Mouse (Mus musculus) hindbrain, embryonic 16.5 days (tissue): ENCODE results near the gene Iqcg. TPM values are rescaled to one million over a fixed set of nuclear protein-coding genes. Genes with fewer than 3 reads are reported as not detected.

ENCODE experiments used
- ATAC-seq: fragments of 200-750 bp; cut with Nextera tagmentation; 2 replicates; pipeline ENCODE4 v1.8.0; 2017; ENCODE audit warnings: moderate TSS enrichment, moderate library complexity
- H3K27ac ChIP-seq: fragments of 300-500 bp; sonication (generic); 2 replicates; pipeline ENCODE4 v1.5.1; 2014; ENCODE audit warnings: low read depth, mild to moderate bottlenecking, control low read depth, low read length, moderate library complexity
- H3K27me3 ChIP-seq: fragments of 300-500 bp; sonication (generic); replicated peaks from 2 replicates; pipeline ENCODE4 v1.6.1; 2014; ENCODE audit warnings: low read length; ENCODE audit not compliant: control insufficient read depth, insufficient read depth
- H3K36me3 ChIP-seq: fragments of 300-500 bp; sonication (generic); 2 replicates; pipeline ENCODE4 v1.6.1; 2014; ENCODE audit warnings: mild to moderate bottlenecking, low read length, moderate library complexity, mixed read lengths; ENCODE audit not compliant: control insufficient read depth, insufficient read depth
- H3K4me1 ChIP-seq: fragments of 300-500 bp; sonication (generic); 2 replicates; pipeline ENCODE4 v1.6.1; 2014; ENCODE audit warnings: low read depth, low read length; ENCODE audit not compliant: control insufficient read depth, insufficient read depth
- H3K4me2 ChIP-seq: fragments of 300-500 bp; sonication (generic); 2 replicates; pipeline ENCODE4 v1.6.1; 2014; ENCODE audit warnings: mild to moderate bottlenecking, low read length, control low read depth, moderate library complexity
- H3K4me3 ChIP-seq: fragments of 300-500 bp; sonication (generic); 2 replicates; pipeline ENCODE4 v1.5.1; 2014; ENCODE audit warnings: mild to moderate bottlenecking, low read length, control low read depth, moderate library complexity
- H3K9ac ChIP-seq: fragments of 300-500 bp; sonication (generic); 2 replicates; pipeline ENCODE4 v1.6.1; 2014; ENCODE audit warnings: low read depth, mild to moderate bottlenecking, control low read depth, low read length, moderate library complexity
- H3K9me3 ChIP-seq: fragments of 300-500 bp; sonication (generic); 2 replicates; pipeline ENCODE4 v1.6.1; 2014; ENCODE audit warnings: mild to moderate bottlenecking, low read length, moderate library complexity; ENCODE audit not compliant: control insufficient read depth
- WGBS: fragments of 180-500 bp; shearing (Covaris S2); extraction: QIAGEN DNeasy Blood & Tissue Kit; methylation state at CpG from one replicate; pipeline ENCODE4 v1.1.7; 2014; 5-methylcytosine and 5-hydroxymethylcytosine counted together
- polyA plus RNA-seq: library from polyadenylated mRNA; unstranded; fragments of >200 nt; fragmentation: Nextera tagmentation; extraction: Ambion mirVana; gene quantifications from 2 replicates; pipeline ENCODE4 v1.2.1, GENCODE M21; 2015

Iqcg gene
- polyA plus RNA-seq, 1 experiment from 2014 or later = 7.9 TPM

DNA sequence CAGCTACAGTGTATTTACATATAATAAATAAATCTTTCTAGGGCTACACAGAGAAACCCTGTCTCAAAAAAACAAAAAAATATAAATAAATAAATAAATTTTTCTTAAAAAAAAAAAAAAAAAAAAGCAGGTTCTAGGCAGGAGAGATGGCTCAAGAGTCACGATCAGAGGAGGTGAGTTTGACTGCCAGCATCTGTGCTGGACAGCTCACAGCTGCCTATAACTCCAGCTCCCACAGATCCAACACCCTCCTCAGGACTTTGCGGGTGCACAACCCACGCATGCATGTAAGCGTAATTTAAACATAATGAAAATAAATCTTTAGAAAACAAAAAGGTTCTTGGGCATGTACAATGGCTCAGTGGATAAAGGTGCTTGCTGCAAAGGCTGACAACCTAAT, 20.0 kb downstream of the Iqcg start:
- H3K9ac ChIP-seq = no peak overlapping the region
- H3K9me3 ChIP-seq = no peaks in the 10 kb centered on the region
- no peak for ATAC-seq
- H3K4me1 ChIP-seq = no peaks in the 10 kb centered on the region
- H3K27me3 ChIP-seq = no peaks in the 10 kb centered on the region
- WGBS = 85% methylated on average over 4 of the region's 4 CpGs
- no peak overlapping the region for H3K4me2 ChIP-seq
- no peak overlapping the region for H3K4me3 ChIP-seq
- H3K27ac ChIP-seq = no peak overlapping the region
- no peaks in the 10 kb centered on the region for H3K36me3 ChIP-seq

- no peak for ATAC-seq
- WGBS = 90% methylated on average over 7 of the region's 7 CpGs
- Histone ChIP-seq H3K36me3 (no peaks in the 10 kb centered on the region), H3K27me3 (no peaks in the 10 kb centered on the region), H3K4me1 (no peaks in the 10 kb centered on the region), H3K4me2 (no peak overlapping the region), H3K9ac (no peak overlapping the region), H3K27ac (no peak overlapping the region), H3K9me3 (no peaks in the 10 kb centered on the region), H3K4me3 (no peak overlapping the region)
Measured at GRCm38 (mm10) chr16:33026357-33026756, 29.7 kb downstream of the Iqcg start.

DNA sequence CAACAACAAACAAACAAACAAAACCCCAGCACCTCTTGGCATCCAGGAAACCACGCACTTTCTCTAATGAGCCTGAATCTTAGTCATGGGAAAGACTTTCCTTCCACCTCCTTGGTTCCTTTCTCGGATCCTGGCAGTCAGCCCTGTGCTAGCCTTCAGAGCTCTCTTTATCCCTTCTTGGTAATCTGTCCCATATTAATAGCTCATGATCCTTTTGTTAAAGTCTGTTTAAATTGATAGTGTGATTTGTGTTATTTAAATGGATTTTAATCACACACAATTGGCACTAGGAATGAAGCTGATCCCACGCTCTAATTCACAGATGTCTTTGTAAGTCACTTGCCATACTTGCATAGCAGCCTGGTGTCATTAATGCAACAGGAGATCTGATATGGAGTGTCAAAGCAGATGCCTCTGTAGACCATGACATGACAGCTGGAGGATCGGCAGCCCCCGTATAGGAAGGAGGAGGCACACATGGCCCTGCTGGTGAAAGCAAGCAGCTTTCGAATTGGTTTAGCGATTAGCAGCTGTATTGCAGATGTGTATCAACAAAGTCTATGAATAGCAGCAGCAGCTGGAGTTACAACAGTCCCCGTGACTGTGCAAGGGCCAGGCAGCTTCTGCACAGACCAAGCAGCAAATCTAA, 31.4 kb downstream of the Iqcg start:
- Histone ChIP-seq H3K27me3 (no peaks in the 10 kb centered on the region), H3K9me3 (no peaks in the 10 kb centered on the region), H3K27ac (no peak overlapping the region), H3K36me3 (no peaks in the 10 kb centered on the region), H3K4me3 (no peak overlapping the region), H3K4me2 (no peak overlapping the region), H3K4me1 (no peaks in the 10 kb centered on the region), H3K9ac (no peak overlapping the region)
- WGBS = 75% methylated on average over 8 of the region's 8 CpGs
- ATAC-seq = no peak

DNA sequence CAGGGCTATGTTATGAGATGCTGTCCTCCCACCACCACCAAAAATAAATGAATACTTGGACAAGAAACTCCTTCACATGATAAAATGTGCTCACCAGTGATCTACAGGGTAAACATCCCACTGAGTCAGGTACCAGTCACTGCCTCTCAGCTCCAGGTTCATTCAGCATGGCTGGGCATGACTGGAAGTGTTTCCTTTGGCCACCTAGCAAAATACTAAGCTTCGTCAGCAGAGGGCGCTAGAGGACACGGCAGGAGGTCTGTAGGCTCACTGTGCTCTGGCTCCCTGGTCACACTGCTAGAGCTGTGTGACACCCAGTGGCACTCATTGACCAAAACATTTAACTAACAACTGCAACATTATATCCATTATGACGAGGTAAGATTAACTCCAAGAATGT, 32.3 kb downstream of the Iqcg start:
- Histone ChIP-seq H3K9ac (no peak overlapping the region), H3K36me3 (no peaks in the 10 kb centered on the region), H3K4me2 (no peak overlapping the region), H3K4me3 (no peak overlapping the region), H3K4me1 (no peaks in the 10 kb centered on the region), H3K27me3 (no peaks in the 10 kb centered on the region), H3K27ac (no peak overlapping the region), H3K9me3 (no peaks in the 10 kb centered on the region)
- 0 out of 2 replicates have a peak, but pooled peaks have one; percentile 45 for ATAC-seq
- WGBS = 7% methylated on average over 4 of the region's 4 CpGs

- WGBS = 79% methylated on average over 3 of the region's 3 CpGs
- Histone ChIP-seq H3K36me3 (no peaks in the 10 kb centered on the region), H3K9ac (no peak overlapping the region), H3K9me3 (no peaks in the 10 kb centered on the region), H3K27ac (no peak overlapping the region), H3K27me3 (no peaks in the 10 kb centered on the region), H3K4me3 (no peak overlapping the region), H3K4me2 (no peak overlapping the region), H3K4me1 (no peaks in the 10 kb centered on the region)
- ATAC-seq = no peak
Measured at GRCm38 (mm10) chr16:33021381-33021780, 34.6 kb downstream of the Iqcg start.

- Histone ChIP-seq H3K4me3 (no peak overlapping the region), H3K27me3 (no peaks in the 10 kb centered on the region), H3K9ac (no peak overlapping the region), H3K27ac (no peak overlapping the region), H3K4me2 (no peak overlapping the region), H3K36me3 (no peaks in the 10 kb centered on the region), H3K4me1 (no peaks in the 10 kb centered on the region), H3K9me3 (no peaks in the 10 kb centered on the region)
- ATAC-seq = no peak
- 69% methylated on average over 21 of the region's 21 CpGs for WGBS
Measured at GRCm38 (mm10) chr16:33019117-33019770, 36.8 kb downstream of the Iqcg start.

DNA sequence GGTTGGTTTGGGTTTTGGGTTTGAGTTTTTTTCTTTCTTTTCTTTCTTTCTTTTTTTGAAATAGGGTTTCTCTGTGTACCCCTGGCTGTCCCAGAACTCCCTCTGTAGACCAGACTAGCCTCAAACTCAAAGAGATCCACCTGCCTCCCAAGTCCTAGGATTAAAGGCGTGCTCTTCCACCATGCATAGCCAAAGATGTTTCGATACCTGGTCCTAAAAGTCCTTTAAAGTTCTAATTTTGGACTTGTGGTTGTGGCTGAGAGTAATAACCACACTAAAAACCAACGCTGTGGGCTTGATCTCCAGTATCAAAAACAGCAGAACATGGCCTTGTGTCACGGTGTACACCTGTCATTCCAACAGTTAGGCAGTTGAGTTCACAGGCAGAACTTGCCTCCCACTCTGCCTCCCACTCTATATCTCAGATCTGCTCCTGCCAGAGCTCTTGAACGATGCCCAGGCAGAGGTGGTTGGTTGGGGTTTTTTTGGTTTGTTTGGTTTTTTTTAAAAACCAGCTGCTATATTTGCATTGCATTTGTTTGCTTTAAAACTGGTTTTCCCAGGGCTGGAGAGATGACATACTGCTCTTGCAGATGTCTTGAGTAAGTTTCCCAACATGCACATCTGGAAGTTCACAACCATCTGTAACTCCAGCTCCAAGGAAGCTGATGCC, 38.2 kb downstream of the Iqcg start:
- 98% methylated on average over 5 of the region's 5 CpGs for WGBS
- Histone ChIP-seq H3K4me1 (no peaks in the 10 kb centered on the region), H3K4me2 (no peak overlapping the region), H3K27me3 (no peaks in the 10 kb centered on the region), H3K4me3 (no peak overlapping the region), H3K27ac (no peak overlapping the region), H3K9ac (no peak overlapping the region), H3K9me3 (no peaks in the 10 kb centered on the region), H3K36me3 (peaks cover 5% of the 10 kb centered on the region)
- no peak for ATAC-seq

- ATAC-seq = no peak
- no peak overlapping the region for H3K4me3 ChIP-seq
- no peaks in the 10 kb centered on the region for H3K9me3 ChIP-seq
- H3K36me3 ChIP-seq = peaks cover 8% of the 10 kb centered on the region
- no peaks in the 10 kb centered on the region for H3K4me1 ChIP-seq
- H3K9ac ChIP-seq = no peak overlapping the region
- no peaks in the 10 kb centered on the region for H3K27me3 ChIP-seq
- H3K4me2 ChIP-seq = no peak overlapping the region
- H3K27ac ChIP-seq = no peak overlapping the region
- 87% methylated on average over 2 of the region's 2 CpGs for WGBS
Measured at GRCm38 (mm10) chr16:33015986-33016385, 40.0 kb downstream of the Iqcg start.

DNA sequence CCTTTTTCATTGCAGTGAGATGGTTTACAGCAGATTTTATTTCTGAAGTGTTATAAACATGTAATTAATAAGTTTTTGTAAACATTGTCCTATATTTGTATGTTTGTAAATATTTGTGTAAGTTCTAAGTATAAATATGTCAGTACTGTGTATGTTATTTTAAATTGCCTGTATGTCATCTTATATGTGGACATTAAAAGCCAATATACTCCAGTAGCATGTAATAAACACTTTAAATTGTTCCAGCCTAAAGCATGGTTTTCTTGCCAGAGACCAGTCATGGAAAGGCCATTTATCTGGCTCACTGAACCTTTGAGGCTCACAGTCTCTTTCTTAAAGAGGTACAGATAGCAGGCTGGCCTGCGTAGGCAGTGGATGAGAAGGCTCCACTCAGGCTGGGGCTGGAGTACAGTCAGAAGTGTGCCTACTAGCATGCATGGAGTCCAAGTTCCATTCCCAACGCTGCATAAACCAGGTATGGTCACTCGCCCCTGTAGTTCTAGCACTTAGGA, 40.6 kb downstream of the Iqcg start:
- H3K9ac ChIP-seq = no peak overlapping the region
- H3K27ac ChIP-seq = no peak overlapping the region
- H3K9me3 ChIP-seq = no peaks in the 10 kb centered on the region
- no peak overlapping the region for H3K4me2 ChIP-seq
- WGBS = 93% methylated on average over 3 of the region's 3 CpGs
- no peaks in the 10 kb centered on the region for H3K4me1 ChIP-seq
- H3K27me3 ChIP-seq = no peaks in the 10 kb centered on the region
- peaks cover 11% of the 10 kb centered on the region for H3K36me3 ChIP-seq
- ATAC-seq = no peak
- no peak overlapping the region for H3K4me3 ChIP-seq
